Mouse (Mus musculus): Measurements from ENCODE around the gene Mrpl39.

- TF ChIP-seq CTCF (IDR thresholded peaks at IDR 0.05; ENCODE audit: low read depth, low read length): no peak
- TF ChIP-seq EP300 (IDR thresholded peaks at IDR 0.05; ENCODE audit: insufficient read depth, low read depth, low read length): no peak
Measured at GRCm38 (mm10) chr16:84774761-84775231, 39.3 kb upstream of the Mrpl39 start.
